In genomic region chr6:120915649-120915975, GRCm38 (mm10) we compare ENCODE assay signal across 8 mouse cellular contexts. TPM values are rescaled to one million over a fixed set of nuclear protein-coding genes. Genes with fewer than 3 reads are reported as not detected.
A peak's percentile ranks its signal among the peaks of the same experiment; 100 is the strongest.
DNase-seq lines count a peak whose midpoint lies in the region; ATAC-seq and TF ChIP-seq lines count a peak whose summit lies in the region.

No protein-coding gene starts in this region.

- no peak for TF ChIP-seq CTCF in lung, postnatal 0 days (IDR thresholded peaks at IDR 0.05)
- no peak for TF ChIP-seq CTCF in small intestine, adult 2 months (IDR thresholded peaks at IDR 0.05; ENCODE audit: extremely low read depth, insufficient read length, insufficient replicate concordance, low read depth, low read length)

- ATAC-seq in lung, postnatal 0 days: peak; percentile 58
- ATAC-seq in embryonic facial prominence, embryonic 14.5 days (ENCODE audit: low read depth): no peak
- ATAC-seq in intestine, embryonic 15.5 days: no peak

- peak; percentile 70 for DNase-seq in lung, postnatal 0 days (ENCODE audit: low spot score)
- DNase-seq in lung, postnatal 25 days (ENCODE audit: low spot score): no peak
- no peak for DNase-seq in embryonic facial prominence, embryonic 14.5 days (ENCODE audit: low spot score)
- DNase-seq in thymus, postnatal 10 days (ENCODE audit: low spot score in 2 of 2): no peak
- no peak for DNase-seq in kidney, postnatal 14 days
- no peak for DNase-seq in cerebellum, postnatal 4 days (ENCODE audit: low spot score in 2 of 2)

- no peaks in the 10 kb centered on the region for H3K36me3 ChIP-seq in lung, postnatal 0 days (ENCODE audit: insufficient read depth, low read length)
- no peaks in the 10 kb centered on the region for H3K36me3 ChIP-seq in embryonic facial prominence, embryonic 14.5 days (ENCODE audit: control insufficient read depth, insufficient read depth, low read length)
- H3K36me3 ChIP-seq in intestine, embryonic 15.5 days: no peaks in the 10 kb centered on the region
- no peaks in the 10 kb centered on the region for H3K36me3 ChIP-seq in small intestine, adult 2 months (ENCODE audit: control insufficient read depth, insufficient read depth, low read length)

- H3K4me1 ChIP-seq in lung, postnatal 0 days (ENCODE audit: insufficient read depth, low read depth, low read length): peaks cover 8% of the 10 kb centered on the region; the same call in 1 of the 2 replicates
- H3K4me1 ChIP-seq in embryonic facial prominence, embryonic 14.5 days (ENCODE audit: control insufficient read depth, insufficient read depth, low read length): peaks cover 13% of the 10 kb centered on the region
- H3K4me1 ChIP-seq in intestine, embryonic 15.5 days (replicated peaks): peaks cover 21% of the 10 kb centered on the region
- H3K4me1 ChIP-seq in small intestine, adult 2 months (ENCODE audit: control insufficient read depth, insufficient read depth, insufficient read length, low read length): peaks cover 42% of the 10 kb centered on the region

- peak overlapping the region; percentile 96 for H3K4me2 ChIP-seq in lung, postnatal 0 days (replicated peaks; ENCODE audit: low read depth, low read length)
- peak overlapping the region; percentile 94 for H3K4me2 ChIP-seq in embryonic facial prominence, embryonic 14.5 days (ENCODE audit: low read depth, low read length)
- H3K4me2 ChIP-seq in intestine, embryonic 15.5 days (replicated peaks): peak overlapping the region; percentile 96

- no peaks in the 10 kb centered on the region for H3K27me3 ChIP-seq in lung, postnatal 0 days (replicated peaks; ENCODE audit: insufficient read depth, low read length)
- H3K27me3 ChIP-seq in embryonic facial prominence, embryonic 14.5 days (replicated peaks; ENCODE audit: control insufficient read depth, insufficient read depth, low read length): 0 out of 2 replicates have a peak, but pooled peaks cover 8% of the 10 kb centered on the region
- no peaks in the 10 kb centered on the region for H3K27me3 ChIP-seq in intestine, embryonic 15.5 days (replicated peaks)
- no peaks in the 10 kb centered on the region for H3K27me3 ChIP-seq in small intestine, adult 2 months (ENCODE audit: control insufficient read depth, insufficient read depth, low read length)

- no peak for TF ChIP-seq EP300 in lung, postnatal 0 days (IDR thresholded peaks at IDR 0.05)

- H3K9me3 ChIP-seq in lung, postnatal 0 days (ENCODE audit: low read length): no peaks in the 10 kb centered on the region
- H3K9me3 ChIP-seq in embryonic facial prominence, embryonic 14.5 days (ENCODE audit: control insufficient read depth, low read length): no peaks in the 10 kb centered on the region
- H3K9me3 ChIP-seq in intestine, embryonic 15.5 days: no peaks in the 10 kb centered on the region

- no peak for TF ChIP-seq POLR2A in small intestine, adult 2 months (IDR thresholded peaks at IDR 0.05; ENCODE audit: low read depth, low read length)

- no peak overlapping the region for H3K9ac ChIP-seq in lung, postnatal 0 days (replicated peaks; ENCODE audit: low read depth)
- H3K9ac ChIP-seq in embryonic facial prominence, embryonic 14.5 days (ENCODE audit: low read depth, low read length): no peak overlapping the region
- no peak overlapping the region for H3K9ac ChIP-seq in intestine, embryonic 15.5 days

- 0 out of 2 replicates have a peak overlapping the region, but pooled peaks have one; percentile 10 for H3K27ac ChIP-seq in lung, postnatal 0 days (ENCODE audit: low read length)
- no peak overlapping the region for H3K27ac ChIP-seq in embryonic facial prominence, embryonic 14.5 days (replicated peaks; ENCODE audit: low read depth, low read length)
- H3K27ac ChIP-seq in intestine, embryonic 15.5 days: no peak overlapping the region
- H3K27ac ChIP-seq in small intestine, adult 2 months (ENCODE audit: insufficient read depth, low read depth, low read length): no peak overlapping the region

- WGBS in lung, postnatal 0 days: 43% methylated on average over 2 of the region's 2 CpGs
- WGBS in embryonic facial prominence, embryonic 14.5 days: 36% methylated on average over 2 of the region's 2 CpGs
- WGBS in intestine, embryonic 15.5 days: 39% methylated on average over 2 of the region's 2 CpGs
- WGBS in small intestine, adult 2 months: 42% methylated on average over 2 of the region's 2 CpGs

- H3K4me3 ChIP-seq in lung, postnatal 0 days (ENCODE audit: low read depth, low read length): no peak overlapping the region
- peak overlapping the region; percentile 64 for H3K4me3 ChIP-seq in embryonic facial prominence, embryonic 14.5 days (ENCODE audit: low read depth, low read length)
- peak overlapping the region; percentile 67 for H3K4me3 ChIP-seq in intestine, embryonic 15.5 days (replicated peaks)
- H3K4me3 ChIP-seq in small intestine, adult 2 months (ENCODE audit: low read depth, low read length): peak overlapping the region; percentile 30

RNA-seq across cellular contexts. Expression of gene Bid, which starts 1.0 kb away (rescaled TPM):
- 8.4 and 8.7 TPM in 2 replicates for polyA plus RNA-seq in lung, postnatal 0 days (2015; fragmentation: Nextera tagmentation; extraction: Ambion mirVana)
- polyA plus RNA-seq in embryonic facial prominence, embryonic 14.5 days (2014; fragmentation: Nextera tagmentation; extraction: Ambion mirVana): 13.4 and 18.2 TPM in 2 replicates
- polyA plus RNA-seq in intestine, embryonic 15.5 days (2015; fragmentation: Nextera tagmentation; extraction: Ambion mirVana): 20.9 and 21.0 TPM in 2 replicates
- 2.1 and 10.7 TPM in 2 replicates for polyA plus RNA-seq in small intestine, adult 2 months (2012; rRNA removed)
